Mouse (Mus musculus): ENCODE data around the gene Slc30a5.
"Not testable (repeated sequence)": the region's sequence is repeated elsewhere in the genome, so short reads cannot be mapped to it uniquely, and the experiment has no call there.

Gene Slc30a5

GRCm38 (mm10) chr13:100832741-100833639 is at the start of gene Slc30a5:
TSS of gene Slc30a5 (minus strand) at chr13:100833427.
- in situ Hi-C loops (cut with MboI) = no loop called here

DNA sequence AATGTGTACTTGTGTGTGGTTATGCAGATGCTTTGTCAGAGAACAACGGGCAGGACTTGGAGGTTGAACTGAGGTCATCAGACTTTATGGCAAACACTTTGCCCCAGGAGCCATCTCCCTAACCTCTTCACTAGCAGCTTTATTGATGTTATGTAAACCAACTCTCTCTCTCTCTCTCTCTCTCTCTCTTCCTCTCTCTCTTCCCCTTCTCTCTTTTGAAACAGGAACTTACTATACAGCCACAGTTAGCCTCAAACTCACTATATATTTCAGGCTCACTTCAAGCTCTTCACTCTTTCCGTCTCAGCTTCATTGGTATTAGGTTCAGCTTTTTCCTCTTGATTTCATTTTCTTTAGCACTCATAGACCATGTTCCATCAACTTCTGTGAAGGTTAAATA is 48.7 kb upstream of the Slc30a5 start:
- in situ Hi-C loops (cut with MboI) = loop anchor here (25.0 kb wide), 1 partner anchor 830 kb away; no protein-coding TSS in a partner anchor

GRCm38 (mm10) chr13:100879806-100880205 is 46.6 kb upstream of the Slc30a5 start:
- in situ Hi-C loops (cut with MboI) = loop anchor here (25.0 kb wide), 1 partner anchor 832 kb away; no protein-coding TSS in a partner anchor

GRCm38 (mm10) chr13:100879326-100879725 is 46.1 kb upstream of the Slc30a5 start:
- in situ Hi-C loops (cut with MboI) = loop anchor here (25.0 kb wide), 1 partner anchor 833 kb away; no protein-coding TSS in a partner anchor

DNA sequence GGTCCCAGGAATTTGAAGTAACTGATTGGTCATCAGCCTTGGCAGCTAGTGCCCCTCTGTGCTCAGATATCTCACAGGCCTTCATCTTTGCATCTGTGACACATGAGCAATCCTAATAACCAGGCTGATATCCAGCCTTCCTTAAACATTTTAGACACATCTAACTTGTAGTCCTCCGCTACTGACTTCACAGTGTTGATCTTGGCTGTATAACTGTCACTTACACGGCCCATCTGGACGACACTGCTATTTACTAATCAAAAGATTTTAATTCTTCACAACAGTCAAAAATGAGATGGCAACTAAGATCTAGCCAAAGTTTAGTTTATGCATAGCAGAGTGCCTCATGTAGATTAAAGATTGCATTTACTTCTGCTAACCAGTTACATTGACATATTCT is 45.0 kb upstream of the Slc30a5 start:
- in situ Hi-C loops (cut with MboI) = loop anchor here (25.0 kb wide), 1 partner anchor 834 kb away; no protein-coding TSS in a partner anchor

GRCm38 (mm10) chr13:100877703-100878102 is 44.5 kb upstream of the Slc30a5 start:
- in situ Hi-C loops (cut with MboI) = loop anchor here (25.0 kb wide), 1 partner anchor 835 kb away; no protein-coding TSS in a partner anchor

DNA sequence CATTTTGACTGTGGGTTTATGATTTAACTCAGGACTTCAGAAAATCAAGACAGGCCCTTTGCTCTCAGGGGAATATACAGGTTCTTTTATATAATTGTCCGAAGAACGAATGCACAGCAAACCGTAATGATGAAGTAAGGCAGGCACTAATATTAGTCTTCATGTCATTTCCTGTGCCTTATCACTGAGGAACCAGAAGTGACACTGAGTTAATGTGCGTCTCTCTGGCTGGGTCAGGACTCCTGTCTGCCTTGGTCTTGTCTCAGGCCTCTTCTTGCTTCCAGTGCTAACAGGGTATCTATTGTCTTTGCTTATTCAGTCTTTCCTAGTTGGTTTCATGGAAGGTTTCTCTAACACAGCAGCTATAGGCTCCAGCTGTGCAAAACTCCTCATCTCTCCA is 41.9 kb upstream of the Slc30a5 start:
- in situ Hi-C loops (cut with MboI) = loop anchor here (25.0 kb wide), 1 partner anchor 837 kb away; no protein-coding TSS in a partner anchor

- in situ Hi-C loops (cut with MboI) = no loop called here
These were observed 41.4 kb upstream of the Slc30a5 start for GRCm38 (mm10) chr13:100874588-100874987.

- in situ Hi-C loops (cut with MboI) = no loop called here
These were observed 40.3 kb upstream of the Slc30a5 start for GRCm38 (mm10) chr13:100873530-100873929.

- in situ Hi-C loops (cut with MboI) = no loop called here
These were observed 38.4 kb upstream of the Slc30a5 start for GRCm38 (mm10) chr13:100871445-100872171.

DNA sequence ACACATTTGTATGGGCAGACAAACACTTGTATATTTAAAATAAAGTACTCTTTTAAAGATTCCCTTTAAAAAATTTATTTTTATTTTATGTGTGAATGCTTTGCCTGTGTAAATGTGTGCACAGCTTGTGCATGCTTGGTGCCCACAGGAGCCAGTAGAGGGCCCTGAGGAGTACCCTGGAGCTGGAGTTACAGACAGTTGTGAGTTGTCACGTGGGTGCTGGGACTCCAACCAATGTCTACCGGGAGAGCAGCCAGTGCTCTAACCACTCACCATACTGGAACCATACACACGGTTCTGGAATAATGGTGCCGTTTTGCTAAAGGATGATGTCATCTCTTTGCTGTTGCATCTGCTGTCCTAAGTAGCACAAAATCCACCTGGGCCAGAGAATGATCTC is 36.6 kb upstream of the Slc30a5 start:
- in situ Hi-C loops (cut with MboI) = no loop called here

GRCm38 (mm10) chr13:100866311-100866710 is 33.1 kb upstream of the Slc30a5 start:
- in situ Hi-C loops (cut with MboI) = no loop called here

- in situ Hi-C loops (cut with MboI) = no loop called here
These were observed 32.5 kb upstream of the Slc30a5 start for GRCm38 (mm10) chr13:100865744-100866143.

DNA sequence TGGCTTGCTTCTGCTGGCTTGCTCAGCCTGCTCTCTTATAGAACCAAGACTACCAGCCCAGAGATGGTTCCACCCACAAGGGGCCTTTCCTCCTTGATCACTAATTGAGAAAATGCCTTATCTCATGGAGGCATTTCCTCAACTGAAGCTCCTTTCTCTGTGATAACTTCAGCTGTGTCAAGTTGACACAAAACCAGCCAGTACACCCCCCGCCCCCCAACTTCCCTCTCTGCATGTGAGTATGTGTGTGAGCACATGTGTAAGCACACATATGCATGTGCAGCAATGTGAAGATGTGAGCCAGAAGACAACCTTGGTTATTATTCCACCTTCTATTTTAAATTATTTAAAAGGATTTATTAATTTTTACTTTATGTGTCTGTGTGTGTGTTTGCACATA is 30.7 kb upstream of the Slc30a5 start:
- in situ Hi-C loops (cut with MboI) = not testable (repeated sequence)

- in situ Hi-C loops (cut with MboI) = no loop called here
These were observed 25.9 kb upstream of the Slc30a5 start for GRCm38 (mm10) chr13:100859117-100859516.

DNA sequence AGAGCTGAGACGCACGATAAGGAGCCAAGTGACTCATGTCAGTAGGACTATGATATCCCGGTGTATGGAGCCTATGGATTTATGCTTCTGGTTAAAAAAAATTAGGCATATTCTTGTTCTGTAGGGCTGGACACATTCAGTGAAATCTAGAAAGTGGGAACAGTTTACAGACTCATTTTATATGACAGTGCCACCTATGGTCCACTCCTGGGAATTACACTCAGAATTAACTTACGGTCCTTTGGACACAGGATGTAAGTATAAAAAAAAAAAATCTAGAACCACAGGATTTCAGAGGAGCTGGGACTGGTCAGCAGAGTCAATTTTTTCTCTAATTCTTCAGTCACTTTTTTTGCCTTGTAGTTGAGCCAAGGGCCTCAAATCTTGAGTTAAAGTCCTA is 20.9 kb upstream of the Slc30a5 start:
- in situ Hi-C loops (cut with MboI) = no loop called here

- in situ Hi-C loops (cut with MboI) = no loop called here
These were observed 19.9 kb upstream of the Slc30a5 start for GRCm38 (mm10) chr13:100853120-100853519.

- in situ Hi-C loops (cut with MboI) = no loop called here
These were observed 15.9 kb upstream of the Slc30a5 start for GRCm38 (mm10) chr13:100849137-100849536.

DNA sequence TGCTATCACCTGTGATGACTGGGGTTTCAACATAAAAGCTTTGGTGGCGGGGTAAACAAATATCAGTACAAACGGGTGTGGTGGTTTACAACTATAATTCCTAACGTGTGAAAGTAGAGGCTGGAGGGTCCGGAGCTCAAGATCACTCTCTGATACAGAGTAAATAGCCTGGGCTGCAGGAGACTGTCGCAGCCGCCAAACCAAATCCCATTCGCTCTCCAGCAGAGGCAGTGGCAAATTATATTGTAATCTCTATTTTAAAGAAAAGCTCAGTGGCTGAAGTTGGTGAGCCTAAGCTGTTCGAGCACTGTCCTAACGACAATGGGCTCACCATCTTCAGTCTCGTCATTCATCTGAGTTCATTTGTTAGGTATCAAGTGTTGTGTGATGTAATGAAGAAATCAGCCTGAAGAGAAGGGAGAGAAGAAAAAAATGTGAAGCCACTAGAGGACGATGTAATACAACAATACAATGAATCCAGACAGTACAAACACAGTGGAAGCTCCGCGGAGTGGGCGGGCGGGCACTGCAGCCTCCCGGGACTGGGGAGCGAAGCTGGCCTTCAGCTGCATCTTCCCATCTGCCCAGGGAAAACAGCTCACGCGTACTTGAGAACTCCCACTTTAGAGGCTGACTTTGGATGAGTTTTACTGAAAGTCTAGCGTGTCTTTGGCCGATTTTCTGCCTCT is 13.8 kb upstream of the Slc30a5 start:
- in situ Hi-C loops (cut with MboI) = no loop called here

- in situ Hi-C loops (cut with MboI) = no loop called here
These were observed 13.0 kb upstream of the Slc30a5 start for GRCm38 (mm10) chr13:100846254-100846653.

DNA sequence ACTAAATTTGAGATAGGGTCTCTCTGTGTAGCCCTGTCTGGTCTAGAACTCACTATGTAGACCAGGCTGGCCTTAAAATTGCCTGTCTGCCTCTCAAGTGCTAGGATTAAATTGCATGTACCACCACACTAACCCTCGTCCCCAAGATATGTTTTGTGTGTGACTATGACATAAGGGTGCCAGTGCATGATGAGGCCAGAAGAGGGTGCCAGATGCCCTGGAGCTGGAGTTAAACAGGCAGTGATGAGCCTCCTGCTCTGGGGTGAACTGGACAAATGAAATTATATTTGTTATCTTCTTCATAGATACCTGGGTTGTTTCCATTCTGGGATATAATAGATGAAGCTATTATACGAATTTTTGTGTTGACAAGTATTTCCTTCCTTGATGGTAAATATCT is 10.7 kb upstream of the Slc30a5 start:
- in situ Hi-C loops (cut with MboI) = no loop called here

Data from mature B cell (primary cell).